Mouse (Mus musculus) C2C12 (cell line): ENCODE results near the gene Dhx58. TPM values are rescaled to one million over a fixed set of nuclear protein-coding genes. Genes with fewer than 3 reads are reported as not detected.

Source experiments
- H3K27me3 ChIP-seq: one replicate; pipeline ENCODE4 v1.6.1; 2011; ENCODE audit not compliant: control insufficient read depth, insufficient read depth, insufficient read length
- H3K36me3 ChIP-seq: one replicate; pipeline ENCODE4 v1.6.1; 2011; ENCODE audit not compliant: control insufficient read depth, insufficient read depth
- H3K4me3 ChIP-seq: one replicate; pipeline ENCODE4 v1.5.1; 2011; ENCODE audit warnings: mild to moderate bottlenecking, control low read depth; ENCODE audit not compliant: poor library complexity, insufficient read depth, severe bottlenecking
- H3K79me2 ChIP-seq: one replicate; pipeline ENCODE4 v1.6.1; 2011; ENCODE audit not compliant: control insufficient read depth, insufficient read depth
- H3K79me3 ChIP-seq: one replicate; pipeline ENCODE4 v1.6.1; 2011; ENCODE audit warnings: low read depth, control low read depth
- H3ac ChIP-seq: one replicate; pipeline ENCODE3; 2011; ENCODE audit warnings: low read depth; ENCODE audit not compliant: control insufficient read depth, insufficient read length
- CEBPB ChIP-seq: IDR thresholded peaks from one replicate; pipeline ENCODE4 v1.6.1; 2011; ENCODE audit warnings: low read depth, mild to moderate bottlenecking, control low read depth, moderate library complexity
- CTCF ChIP-seq: IDR thresholded peaks from one replicate; pipeline ENCODE4 v1.5.1; 2011; ENCODE audit not compliant: control insufficient read depth, insufficient read depth, insufficient read length
- FOSL1 ChIP-seq: IDR thresholded peaks from one replicate; pipeline ENCODE4 v1.8.0; 2011; ENCODE audit warnings: mild to moderate bottlenecking, low read length; ENCODE audit not compliant: poor library complexity, insufficient read depth, severe bottlenecking
- MAX ChIP-seq: IDR thresholded peaks from one replicate; pipeline ENCODE4 v1.6.1; 2011; ENCODE audit warnings: mild to moderate bottlenecking, control low read depth
- MYOD1 ChIP-seq: IDR thresholded peaks from one replicate; pipeline ENCODE4 v1.6.1; 2011; ENCODE audit warnings: low read depth; ENCODE audit not compliant: control insufficient read depth, insufficient read length
- MYOG ChIP-seq: IDR thresholded peaks from one replicate; pipeline ENCODE4 v1.6.1; 2011; ENCODE audit not compliant: control insufficient read depth, insufficient read length; ENCODE audit errors: extremely low read depth
- USF1 ChIP-seq: IDR thresholded peaks from one replicate; pipeline ENCODE4 v1.6.1; 2011; ENCODE audit warnings: low read depth, mild to moderate bottlenecking, control low read depth, moderate library complexity
- polyA plus RNA-seq: library from polyadenylated mRNA; unstranded; fragments of >200 nt; fragmentation: generic; extraction: Trizol; gene quantifications from one replicate; pipeline ENCODE4 v1.2.1, GENCODE M21; 2012; ENCODE audit warnings: missing spikeins

Dhx58 gene
- polyA plus RNA-seq, 1 experiment = 0.64 TPM

DNA sequence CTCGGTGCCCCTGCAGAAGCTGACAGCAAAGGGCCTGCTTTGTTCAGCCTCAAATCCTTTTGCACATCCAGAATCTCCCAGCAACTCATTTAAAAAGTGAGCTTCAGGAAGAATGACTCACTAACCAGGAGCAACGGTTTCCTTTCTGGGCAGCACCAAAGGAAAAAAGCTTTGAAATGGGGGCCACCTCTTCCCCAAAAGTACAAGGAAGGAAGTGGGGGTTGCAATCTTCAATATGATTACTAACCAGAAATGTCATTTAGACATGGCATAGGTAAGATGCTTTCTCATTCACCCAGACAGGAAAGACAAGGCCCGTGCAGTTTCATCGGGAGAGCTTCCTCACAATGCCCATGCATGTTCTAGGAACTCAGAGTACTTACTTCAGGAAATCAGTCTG is 17.2 kb upstream of the Dhx58 start:
- H3K4me3 ChIP-seq = no peak overlapping the region
- peaks cover 42% of the 10 kb centered on the region for H3K36me3 ChIP-seq
- no peaks in the 10 kb centered on the region for H3K27me3 ChIP-seq
- peaks cover 40% of the 10 kb centered on the region for H3K79me3 ChIP-seq
- peak overlapping the region; percentile 35 for H3ac ChIP-seq
- H3K79me2 ChIP-seq = peaks cover 73% of the 10 kb centered on the region
- no peak for TF ChIP-seq MYOD1
- no peak for TF ChIP-seq MAX
- no peak for TF ChIP-seq USF1
- TF ChIP-seq MYOG = no peak
- TF ChIP-seq FOSL1 = no peak
- no peak for TF ChIP-seq CEBPB
- TF ChIP-seq CTCF = no peak

DNA sequence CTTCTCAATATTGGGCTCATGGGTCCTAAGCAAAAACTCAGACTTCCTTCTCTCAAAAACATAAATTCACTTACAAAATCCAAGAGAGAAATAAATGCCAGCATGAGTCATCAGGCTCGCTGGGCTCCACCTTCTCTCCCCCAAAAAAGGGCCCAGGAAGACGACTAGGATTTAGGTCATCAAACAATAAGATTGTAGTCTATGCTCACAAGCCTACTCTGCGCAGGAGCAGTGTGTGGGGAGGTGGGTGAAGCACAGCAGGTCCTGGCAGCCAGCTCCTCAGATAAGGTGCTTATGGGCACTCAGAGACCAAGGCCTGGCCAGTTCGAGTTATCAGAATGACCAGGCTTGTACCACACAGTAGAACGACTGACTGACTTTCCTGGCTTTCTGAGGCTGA is 16.3 kb upstream of the Dhx58 start:
- Histone ChIP-seq H3K79me3 (peaks cover 36% of the 10 kb centered on the region), H3K27me3 (no peaks in the 10 kb centered on the region), H3K4me3 (no peak overlapping the region), H3K36me3 (peaks cover 46% of the 10 kb centered on the region), H3K79me2 (peaks cover 64% of the 10 kb centered on the region), H3ac (no peak overlapping the region)
- TF ChIP-seq FOSL1 (no peak), CTCF (no peak), MAX (no peak)

DNA sequence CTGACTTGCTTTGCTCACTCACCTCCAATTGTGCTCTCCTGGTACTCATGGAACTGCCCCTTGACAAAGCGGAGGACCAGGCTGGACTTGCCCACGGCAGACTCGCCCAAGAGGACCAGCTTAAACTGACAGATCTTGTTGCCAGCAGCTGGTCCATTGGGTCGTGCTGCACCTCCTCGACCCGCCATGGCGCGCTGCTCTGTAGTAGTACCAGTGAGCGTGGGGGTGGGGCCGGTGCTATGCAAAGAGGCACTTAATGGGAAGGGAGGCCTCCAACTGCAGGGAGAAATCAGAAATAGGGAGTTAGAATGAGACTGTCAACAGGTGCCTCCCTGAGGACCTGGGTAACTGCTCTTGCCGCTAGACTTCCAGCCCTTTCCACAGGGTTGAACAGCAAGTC is 15.8 kb upstream of the Dhx58 start:
- no peaks in the 10 kb centered on the region for H3K27me3 ChIP-seq
- H3ac ChIP-seq = no peak overlapping the region
- H3K79me3 ChIP-seq = peaks cover 32% of the 10 kb centered on the region
- H3K79me2 ChIP-seq = peaks cover 60% of the 10 kb centered on the region
- no peak overlapping the region for H3K4me3 ChIP-seq
- H3K36me3 ChIP-seq = peaks cover 43% of the 10 kb centered on the region
- no peak for TF ChIP-seq FOSL1
- TF ChIP-seq CTCF = no peak
- no peak for TF ChIP-seq CEBPB

DNA sequence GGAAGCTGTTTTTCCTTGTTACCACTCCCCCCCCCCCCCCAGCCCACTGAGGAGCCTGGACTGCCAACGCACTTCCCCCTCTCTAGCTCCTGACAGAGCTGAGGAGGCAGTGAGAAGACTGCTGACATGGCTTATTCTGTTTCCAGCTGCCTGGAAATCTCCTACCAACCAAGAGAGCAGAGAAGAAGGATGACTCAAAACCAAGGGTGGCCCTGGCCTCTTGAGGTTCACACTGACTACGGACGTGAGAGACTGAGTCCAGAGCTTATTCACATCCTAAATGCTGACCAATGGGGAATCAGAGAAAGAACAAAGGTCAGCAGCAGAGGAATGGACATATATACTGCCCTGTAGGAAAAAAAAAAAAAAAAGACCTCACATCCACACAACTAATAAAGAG is 15.2 kb upstream of the Dhx58 start:
- Histone ChIP-seq H3K79me3 (peaks cover 28% of the 10 kb centered on the region), H3ac (no peak overlapping the region), H3K27me3 (no peaks in the 10 kb centered on the region), H3K4me3 (no peak overlapping the region), H3K36me3 (peaks cover 45% of the 10 kb centered on the region), H3K79me2 (peaks cover 54% of the 10 kb centered on the region)
- TF ChIP-seq CTCF = no peak
- TF ChIP-seq USF1 = no peak
- no peak for TF ChIP-seq MAX
- no peak for TF ChIP-seq MYOD1
- no peak for TF ChIP-seq CEBPB
- TF ChIP-seq MYOG = no peak
- no peak for TF ChIP-seq FOSL1

DNA sequence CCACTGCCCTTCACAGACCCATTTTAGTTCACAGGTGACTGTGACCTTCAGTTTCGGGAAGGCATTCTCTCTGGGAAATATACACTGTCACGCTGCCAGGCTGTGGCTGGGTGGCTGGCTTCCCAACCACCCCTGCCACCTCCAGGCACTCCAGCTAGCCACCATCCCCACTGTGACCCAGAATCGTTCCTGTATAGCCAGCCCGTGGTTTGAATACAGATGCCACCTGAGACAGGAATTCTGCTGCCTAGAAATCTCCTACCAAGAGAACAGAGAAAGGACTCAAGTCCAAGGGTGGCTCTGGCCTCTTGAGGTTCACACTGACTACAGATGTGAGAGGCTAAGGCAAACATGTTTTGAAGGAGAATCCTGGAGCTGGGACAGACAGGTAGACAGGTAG is 14.8 kb upstream of the Dhx58 start:
- TF ChIP-seq FOSL1 (no peak), CEBPB (no peak), MAX (no peak)
- Histone ChIP-seq H3ac (no peak overlapping the region), H3K79me2 (peaks cover 49% of the 10 kb centered on the region), H3K4me3 (no peak overlapping the region), H3K27me3 (no peaks in the 10 kb centered on the region), H3K36me3 (peaks cover 49% of the 10 kb centered on the region), H3K79me3 (peaks cover 25% of the 10 kb centered on the region)

DNA sequence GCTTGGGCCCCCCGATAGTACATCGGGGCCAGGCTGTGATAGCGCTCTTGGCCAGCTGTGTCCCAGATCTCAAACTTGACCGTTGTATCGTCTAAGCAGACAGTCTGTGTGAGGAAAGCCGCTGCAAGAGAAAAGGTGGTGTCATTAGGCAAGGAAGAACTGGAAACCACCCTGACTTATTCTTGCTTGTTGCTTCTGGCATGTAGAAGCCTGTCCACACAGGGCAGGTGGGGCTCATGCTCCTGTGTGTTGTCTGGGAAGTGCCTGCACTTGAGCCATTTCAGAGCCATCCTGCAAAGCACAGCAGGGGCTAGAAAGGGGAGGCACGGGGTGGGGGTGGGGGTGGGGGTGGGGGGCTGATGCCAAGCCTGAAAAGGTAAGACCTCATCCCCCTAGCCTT is 14.4 kb upstream of the Dhx58 start:
- peaks cover 53% of the 10 kb centered on the region for H3K36me3 ChIP-seq
- H3ac ChIP-seq = no peak overlapping the region
- peaks cover 22% of the 10 kb centered on the region for H3K79me3 ChIP-seq
- no peaks in the 10 kb centered on the region for H3K27me3 ChIP-seq
- TF ChIP-seq FOSL1 = no peak
- TF ChIP-seq MYOD1 = no peak
- no peak for TF ChIP-seq MYOG
- no peak for TF ChIP-seq CTCF
- TF ChIP-seq CEBPB = no peak
- TF ChIP-seq USF1 = no peak
- TF ChIP-seq MAX = no peak
- H3K4me3 ChIP-seq = no peak overlapping the region
- H3K79me2 ChIP-seq = peaks cover 45% of the 10 kb centered on the region
